In genomic region chr10:127350594-127351284, GRCm38 (mm10) we compare ENCODE assay signal across 8 mouse cellular contexts. TPM values are rescaled to one million over a fixed set of nuclear protein-coding genes. Genes with fewer than 3 reads are reported as not detected.
DNase-seq lines count a peak whose midpoint lies in the region; ATAC-seq lines count a peak whose summit lies in the region.

No protein-coding gene starts in this region.

- H3K4me3 ChIP-seq in embryonic facial prominence, embryonic 11.5 days (ENCODE audit: low read depth, low read length): no peak overlapping the region
- H3K4me3 ChIP-seq in heart, embryonic 15.5 days: peak overlapping the region; percentile 32
- H3K4me3 ChIP-seq in neural tube, embryonic 14.5 days (ENCODE audit: low read depth, low read length): no peak overlapping the region

- peak; percentile 69 for ATAC-seq in embryonic facial prominence, embryonic 11.5 days (replicated peaks; ENCODE audit: insufficient number of reproducible peaks, low FRiP score, low TSS enrichment, low read depth)
- no peak; the same call in 1 of the 2 replicates for ATAC-seq in heart, embryonic 15.5 days (replicated peaks; ENCODE audit: insufficient number of reproducible peaks, insufficient read depth, low FRiP score, low read depth)
- peak; percentile 72; the same call in 1 of the 2 replicates for ATAC-seq in neural tube, embryonic 14.5 days (ENCODE audit: low read depth)

- no peaks in the 10 kb centered on the region for H3K9me3 ChIP-seq in embryonic facial prominence, embryonic 11.5 days (replicated peaks; ENCODE audit: control insufficient read depth, low read length)
- no peaks in the 10 kb centered on the region for H3K9me3 ChIP-seq in heart, embryonic 15.5 days (replicated peaks)
- H3K9me3 ChIP-seq in neural tube, embryonic 14.5 days (ENCODE audit: control insufficient read depth, low read length): no peaks in the 10 kb centered on the region

- H3K9ac ChIP-seq in embryonic facial prominence, embryonic 11.5 days (replicated peaks; ENCODE audit: low read length): peak overlapping the region; percentile 53
- peak overlapping the region; percentile 36; the same call in 1 of the 2 replicates for H3K9ac ChIP-seq in heart, embryonic 15.5 days
- peak overlapping the region; percentile 1; the same call in 1 of the 2 replicates for H3K9ac ChIP-seq in neural tube, embryonic 14.5 days (replicated peaks; ENCODE audit: low read depth, low read length)

- H3K36me3 ChIP-seq in embryonic facial prominence, embryonic 11.5 days (replicated peaks; ENCODE audit: control insufficient read depth, insufficient read depth, low read depth, low read length): no peaks in the 10 kb centered on the region
- no peaks in the 10 kb centered on the region for H3K36me3 ChIP-seq in heart, embryonic 15.5 days
- no peaks in the 10 kb centered on the region for H3K36me3 ChIP-seq in neural tube, embryonic 14.5 days (ENCODE audit: control insufficient read depth, insufficient read depth, low read length)

- WGBS in embryonic facial prominence, embryonic 11.5 days: 9% methylated on average over 23 of the region's 24 CpGs
- WGBS in heart, embryonic 15.5 days: 11% methylated on average over 24 of the region's 24 CpGs
- WGBS in neural tube, embryonic 14.5 days: 13% methylated on average over 24 of the region's 24 CpGs

- H3K4me2 ChIP-seq in embryonic facial prominence, embryonic 11.5 days (ENCODE audit: low read depth, low read length): peak overlapping the region; percentile 43
- H3K4me2 ChIP-seq in heart, embryonic 15.5 days: peak overlapping the region; percentile 60
- H3K4me2 ChIP-seq in neural tube, embryonic 14.5 days (ENCODE audit: low read depth, low read length): peak overlapping the region; percentile 21; the same call in 1 of the 2 replicates

- DNase-seq in CD4-positive, CD25-positive, alpha-beta regulatory T cell, adult 2 months (ENCODE audit: low read depth, low spot score): peak; percentile 88
- DNase-seq in adipocyte (ENCODE audit: low spot score): peak; percentile 28
- peak; percentile 88 for DNase-seq in embryonic facial prominence, embryonic 11.5 days (ENCODE audit: low spot score)
- DNase-seq in kidney, postnatal 14 days: peak; percentile 84
- peak; percentile 46 to 70 for DNase-seq in lung, adult 18-20 months
- DNase-seq in thymus, postnatal 0 days (ENCODE audit: low spot score): peak; percentile 84

- no peaks in the 10 kb centered on the region for H3K4me1 ChIP-seq in embryonic facial prominence, embryonic 11.5 days (ENCODE audit: control insufficient read depth, insufficient read depth, low read length)
- peaks cover 10% of the 10 kb centered on the region for H3K4me1 ChIP-seq in heart, embryonic 15.5 days (replicated peaks)
- no peaks in the 10 kb centered on the region for H3K4me1 ChIP-seq in neural tube, embryonic 14.5 days (ENCODE audit: control insufficient read depth, insufficient read depth, low read length)

- no peaks in the 10 kb centered on the region for H3K27me3 ChIP-seq in embryonic facial prominence, embryonic 11.5 days (ENCODE audit: control insufficient read depth, insufficient read depth, low read length)
- no peaks in the 10 kb centered on the region for H3K27me3 ChIP-seq in heart, embryonic 15.5 days
- H3K27me3 ChIP-seq in neural tube, embryonic 14.5 days (ENCODE audit: control insufficient read depth, insufficient read depth, low read length): no peaks in the 10 kb centered on the region; the same call in 1 of the 2 replicates

- H3K27ac ChIP-seq in embryonic facial prominence, embryonic 11.5 days (replicated peaks; ENCODE audit: low read depth, low read length): no peak overlapping the region
- no peak overlapping the region for H3K27ac ChIP-seq in heart, embryonic 15.5 days
- H3K27ac ChIP-seq in neural tube, embryonic 14.5 days (ENCODE audit: low read depth, low read length): no peak overlapping the region

RNA-seq across cellular contexts. Expression of gene Inhbe, which starts 3.5 kb away (rescaled TPM):
- not detected in 2 replicates for polyA plus RNA-seq in embryonic facial prominence, embryonic 11.5 days (2014; fragmentation: Nextera tagmentation; extraction: Ambion mirVana)
- 0.03 TPM in 1 of 2 replicates, not detected in the other for polyA plus RNA-seq in heart, embryonic 15.5 days (2015; fragmentation: Nextera tagmentation; extraction: Ambion mirVana)
- polyA plus RNA-seq in neural tube, embryonic 14.5 days (2014; fragmentation: Nextera tagmentation; extraction: Ambion mirVana): 0.05 and 0.09 TPM in 2 replicates
- not detected in 2 replicates for polyA plus RNA-seq in thymus, postnatal 0 days (2015; fragmentation: Nextera tagmentation; extraction: Ambion mirVana)

RNA-seq across cellular contexts. Expression of gene Gli1, which starts 9.0 kb away (rescaled TPM):
- 7.1 and 9.6 TPM in 2 replicates for polyA plus RNA-seq in embryonic facial prominence, embryonic 11.5 days (2014; fragmentation: Nextera tagmentation; extraction: Ambion mirVana)
- 0.58 and 1.5 TPM in 2 replicates for polyA plus RNA-seq in heart, embryonic 15.5 days (2015; fragmentation: Nextera tagmentation; extraction: Ambion mirVana)
- polyA plus RNA-seq in neural tube, embryonic 14.5 days (2014; fragmentation: Nextera tagmentation; extraction: Ambion mirVana): 0.87 and 1.5 TPM in 2 replicates
- polyA plus RNA-seq in thymus, postnatal 0 days (2015; fragmentation: Nextera tagmentation; extraction: Ambion mirVana): 0.13 and 0.14 TPM in 2 replicates

RNA-seq across cellular contexts. Expression of gene Inhbc, which starts 19.5 kb away (rescaled TPM):
- polyA plus RNA-seq in embryonic facial prominence, embryonic 11.5 days (2014; fragmentation: Nextera tagmentation; extraction: Ambion mirVana): not detected in 2 replicates
- polyA plus RNA-seq in heart, embryonic 15.5 days (2015; fragmentation: Nextera tagmentation; extraction: Ambion mirVana): 0.10 TPM in 1 of 2 replicates, not detected in the other
- not detected in 2 replicates for polyA plus RNA-seq in neural tube, embryonic 14.5 days (2014; fragmentation: Nextera tagmentation; extraction: Ambion mirVana)
- polyA plus RNA-seq in thymus, postnatal 0 days (2015; fragmentation: Nextera tagmentation; extraction: Ambion mirVana): not detected in 2 replicates

RNA-seq across cellular contexts. Expression of gene Arhgap9, which starts 29.0 kb away (rescaled TPM):
- 1.8 and 2.7 TPM in 2 replicates for polyA plus RNA-seq in embryonic facial prominence, embryonic 11.5 days (2014; fragmentation: Nextera tagmentation; extraction: Ambion mirVana)
- polyA plus RNA-seq in heart, embryonic 15.5 days (2015; fragmentation: Nextera tagmentation; extraction: Ambion mirVana): 2.0 and 11.0 TPM in 2 replicates
- polyA plus RNA-seq in neural tube, embryonic 14.5 days (2014; fragmentation: Nextera tagmentation; extraction: Ambion mirVana): 0.42 and 1.1 TPM in 2 replicates
- 107 and 127 TPM in 2 replicates for polyA plus RNA-seq in thymus, postnatal 0 days (2015; fragmentation: Nextera tagmentation; extraction: Ambion mirVana)

RNA-seq across cellular contexts. Expression of gene R3hdm2, which starts 29.4 kb away (rescaled TPM):
- 30.9 and 36.1 TPM in 2 replicates for polyA plus RNA-seq in embryonic facial prominence, embryonic 11.5 days (2014; fragmentation: Nextera tagmentation; extraction: Ambion mirVana)
- polyA plus RNA-seq in heart, embryonic 15.5 days (2015; fragmentation: Nextera tagmentation; extraction: Ambion mirVana): 30.9 and 33.7 TPM in 2 replicates
- polyA plus RNA-seq in neural tube, embryonic 14.5 days (2014; fragmentation: Nextera tagmentation; extraction: Ambion mirVana): 35.9 and 36.2 TPM in 2 replicates
- polyA plus RNA-seq in thymus, postnatal 0 days (2015; fragmentation: Nextera tagmentation; extraction: Ambion mirVana): 19.4 and 26.7 TPM in 2 replicates

Comparison
In these comparisons a context has a peak if more than half of its experiments do, and no peak if none do; other contexts are left out.
1. DNase-seq: peak in every context shown above with its lines; median percentile 88 in CD4-positive, CD25-positive, alpha-beta regulatory T cell, adult 2 months; 88 in embryonic facial prominence, embryonic 11.5 days; 84 in kidney, postnatal 14 days; 84 in thymus, postnatal 0 days; 58 in lung, adult 18-20 months; 28 in adipocyte.
2. H3K9ac ChIP-seq: peak in every context shown above with its lines; median percentile 53 in embryonic facial prominence, embryonic 11.5 days; 36 in heart, embryonic 15.5 days; 1 in neural tube, embryonic 14.5 days.